Mouse (Mus musculus) lung, postnatal 14 days (tissue): ENCODE measurements around the gene Tmprss4.
A peak's percentile ranks its signal among the peaks of the same experiment; 100 is the strongest.

Experiments used
- DNase-seq: peaks from one replicate; pipeline ENCODE4 v3.0.0; 2021

The Tmprss4 gene

DNA sequence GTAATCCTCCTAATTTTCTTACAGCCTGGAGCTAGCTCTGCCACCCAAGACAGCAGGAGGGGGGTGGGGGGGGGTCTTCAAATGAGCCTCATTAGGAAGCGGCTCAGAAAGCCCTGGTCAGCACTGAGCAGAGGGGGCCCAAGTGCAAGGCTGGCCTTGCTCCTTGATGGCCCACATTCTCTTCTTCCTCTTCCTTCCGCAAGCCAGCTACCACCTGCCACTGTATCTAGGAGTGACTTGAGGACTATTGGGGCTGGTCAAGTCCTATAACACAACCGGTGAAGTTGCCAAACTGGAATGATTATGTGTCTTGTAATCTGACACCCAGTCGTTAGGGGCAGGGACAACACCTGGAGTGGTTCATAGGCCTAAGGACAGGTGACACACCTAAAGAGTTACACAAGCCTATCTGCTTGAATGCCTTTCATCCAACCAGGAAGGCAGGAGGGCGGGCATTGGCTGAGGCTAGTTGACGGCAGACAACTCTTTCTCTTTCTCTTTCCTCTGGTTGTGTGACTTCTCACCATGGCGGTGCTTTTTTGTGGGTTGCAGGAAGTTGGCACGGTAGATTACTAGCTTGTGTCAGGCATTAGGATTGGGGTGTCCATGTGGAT is at the start of gene Tmprss4:
Gene Tmprss4 (minus strand): TSS at position 296 of the 614 bp plus-strand sequence.
- DNase-seq, result peak; percentile 35

DNA sequence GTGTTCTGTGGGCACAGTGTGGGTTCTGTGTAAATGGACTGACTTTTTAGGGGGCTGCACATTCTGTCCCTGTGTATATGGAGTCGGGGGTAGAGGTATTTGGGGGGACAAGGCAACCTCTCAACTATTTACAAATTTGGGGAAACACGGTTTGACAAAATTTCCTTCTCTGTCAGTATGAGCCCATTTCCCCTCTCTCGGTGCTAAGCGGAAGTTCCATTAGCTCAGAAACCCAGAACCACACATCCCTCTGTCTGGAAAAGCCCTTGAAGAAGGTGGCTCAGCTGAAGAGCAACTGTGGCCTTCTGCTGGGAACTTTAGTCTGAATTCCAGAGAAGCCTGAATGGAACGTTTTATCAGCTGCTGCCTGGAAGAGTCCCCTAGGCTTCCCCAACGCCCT is 48.5 kb upstream of the Tmprss4 start:
- DNase-seq, result no peak

DNA sequence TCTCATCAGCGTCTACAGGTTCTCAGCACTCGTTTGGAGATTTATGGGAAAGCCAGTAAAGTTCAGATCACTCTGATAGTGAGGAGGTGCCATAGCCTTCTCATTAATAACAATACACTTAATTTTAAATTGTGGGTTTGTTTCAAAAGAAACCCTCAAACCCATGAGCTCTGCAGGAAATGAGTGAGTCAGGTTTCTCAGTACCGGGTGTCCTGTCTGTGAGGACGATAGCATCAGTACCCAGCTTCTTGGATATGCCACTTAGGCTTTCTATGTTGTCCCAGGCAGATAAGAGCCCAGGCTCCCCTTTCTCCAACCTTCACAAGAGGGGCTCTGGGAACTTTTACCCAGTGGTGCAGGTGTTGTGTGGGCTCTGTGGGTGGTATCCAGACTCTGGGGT is 48.1 kb upstream of the Tmprss4 start:
- no peak for DNase-seq

DNA sequence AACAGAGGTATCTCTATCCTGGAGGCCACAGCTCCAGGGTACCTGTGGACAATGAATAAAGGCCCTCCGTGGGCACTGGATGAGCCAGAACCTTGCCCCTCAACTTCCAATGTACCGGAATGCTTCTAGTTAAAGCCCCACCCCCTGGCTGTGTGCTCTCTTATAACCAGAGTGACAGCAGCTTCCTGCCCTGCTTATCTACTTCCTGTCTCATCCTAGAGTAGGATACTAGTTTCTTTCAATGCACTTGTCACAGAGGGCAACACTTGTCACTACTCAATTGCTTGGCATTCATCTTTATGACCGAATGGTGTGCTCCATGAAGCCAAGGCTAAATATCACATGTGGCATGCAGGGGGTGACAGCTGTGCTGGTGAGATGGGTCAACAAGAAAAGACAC is 47.4 kb upstream of the Tmprss4 start:
- DNase-seq, result no peak

DNA sequence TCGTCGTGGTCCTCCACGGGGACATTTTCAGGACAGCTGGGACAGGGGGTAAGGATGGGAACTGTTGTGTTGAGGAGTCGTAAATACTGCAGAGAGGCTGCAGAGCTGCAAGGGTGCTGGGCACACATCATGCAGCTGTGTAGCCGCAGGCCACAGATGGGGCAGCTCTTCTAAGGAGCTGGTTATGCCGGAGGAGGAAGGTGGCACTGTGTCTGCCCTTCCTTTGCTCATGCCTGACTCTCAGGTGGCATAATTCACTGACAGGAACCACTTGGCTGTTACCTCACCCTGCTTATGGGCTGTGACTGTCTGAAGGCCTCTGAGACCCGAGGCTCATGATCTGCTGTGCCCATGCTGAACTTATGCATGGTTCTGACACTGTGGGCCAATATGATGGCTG is 46.4 kb upstream of the Tmprss4 start:
- DNase-seq, result no peak

DNA sequence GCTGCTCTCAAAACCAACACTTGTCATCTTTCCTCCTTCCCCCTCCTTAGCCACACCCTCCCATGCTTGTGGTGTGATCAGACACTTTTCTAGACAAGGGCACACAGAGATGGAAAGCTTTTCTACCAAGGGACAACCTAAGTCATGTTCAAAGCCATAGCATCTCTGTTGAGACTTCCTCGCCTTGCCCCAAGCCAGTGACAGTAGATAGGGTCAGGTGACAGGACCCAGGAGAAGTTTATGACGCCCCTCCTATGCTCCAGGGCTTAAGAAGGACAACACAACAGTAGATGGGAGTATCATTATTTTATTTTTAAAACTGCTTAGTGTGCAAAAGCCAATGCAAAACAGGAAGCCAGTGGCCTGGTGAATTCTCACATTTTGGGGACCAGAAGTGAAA is 43.6 kb upstream of the Tmprss4 start:
- no peak for DNase-seq

DNA sequence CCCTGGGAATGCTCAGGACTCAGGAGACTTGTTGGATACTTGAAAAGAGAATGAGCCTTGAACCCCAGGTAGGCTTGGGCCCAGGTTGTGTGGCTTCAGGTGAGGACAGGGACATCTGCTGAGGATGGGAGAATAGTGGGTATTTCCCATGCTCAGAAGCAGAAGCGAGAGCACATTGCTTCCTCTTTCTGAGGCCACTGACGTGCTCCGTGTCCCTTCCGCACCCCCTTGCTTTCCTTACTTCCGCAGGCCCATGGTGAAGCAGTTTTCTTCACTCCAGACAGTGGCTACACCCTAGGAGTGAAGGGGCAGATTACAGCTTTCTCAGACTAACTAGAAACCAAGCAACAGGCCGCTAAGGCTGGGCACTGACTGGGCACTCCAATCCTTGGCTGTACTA is 42.2 kb upstream of the Tmprss4 start:
- peak; percentile 18 for DNase-seq

DNA sequence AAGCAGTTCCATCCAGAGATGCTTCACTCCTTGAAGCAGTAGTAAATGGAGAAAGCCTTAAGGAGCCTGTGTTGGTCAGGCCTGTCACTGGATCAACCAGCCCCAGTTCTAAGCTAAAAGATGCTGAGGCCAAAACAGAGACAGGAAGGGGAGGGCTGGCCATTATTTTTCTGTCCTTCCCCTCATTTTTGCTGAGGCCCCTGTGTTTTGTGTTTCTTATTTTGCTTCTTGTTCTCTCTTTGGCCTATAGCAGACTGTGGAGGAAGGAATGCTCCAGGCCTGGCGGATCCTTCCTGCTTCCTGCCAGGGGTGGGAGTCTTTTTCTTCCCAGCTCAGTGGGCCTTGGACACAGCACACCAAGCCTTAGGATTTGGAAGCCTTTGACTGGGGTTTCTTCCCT is 41.5 kb upstream of the Tmprss4 start:
- no peak for DNase-seq

DNA sequence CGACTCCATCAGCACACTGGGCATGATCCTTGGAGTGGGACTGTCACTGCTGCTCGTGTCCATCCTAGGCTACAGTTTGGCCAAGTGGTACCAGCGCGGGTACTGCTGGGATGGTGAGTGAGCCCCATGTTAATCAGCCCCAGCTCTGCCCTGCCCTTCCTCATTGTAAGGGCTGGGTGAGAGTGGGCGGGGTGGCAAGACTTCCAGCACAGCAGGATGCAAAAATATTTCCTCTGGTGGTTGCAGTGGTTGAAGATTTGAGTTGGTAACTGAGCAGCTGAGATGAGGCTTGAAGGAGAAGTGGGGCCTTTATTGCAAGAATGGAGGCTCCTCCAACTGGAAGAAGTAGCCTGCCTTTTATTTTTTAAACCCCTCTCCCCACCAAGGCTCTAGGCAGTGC is 37.5 kb upstream of the Tmprss4 start:
- DNase-seq, result peak; percentile 21

DNA sequence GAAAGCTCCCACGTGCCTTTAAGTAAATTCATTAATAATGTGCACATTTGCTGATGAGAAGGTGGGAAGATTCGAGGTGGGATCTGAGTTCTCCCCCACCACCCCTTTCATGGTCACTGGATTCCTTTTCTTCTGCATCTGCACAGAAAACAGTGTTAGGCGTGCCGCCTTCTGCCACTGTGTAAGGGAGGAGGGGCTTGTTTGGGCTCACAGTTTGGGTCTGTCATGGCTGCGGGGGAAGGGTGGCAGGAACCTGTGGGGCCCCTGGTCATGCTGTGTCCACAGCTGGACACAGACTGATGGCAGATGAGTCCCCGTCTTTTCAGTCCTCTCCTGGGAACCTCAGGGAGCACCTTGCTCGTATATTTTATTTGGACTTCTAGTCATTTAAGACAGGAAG is 32.9 kb upstream of the Tmprss4 start:
- DNase-seq, result no peak

DNA sequence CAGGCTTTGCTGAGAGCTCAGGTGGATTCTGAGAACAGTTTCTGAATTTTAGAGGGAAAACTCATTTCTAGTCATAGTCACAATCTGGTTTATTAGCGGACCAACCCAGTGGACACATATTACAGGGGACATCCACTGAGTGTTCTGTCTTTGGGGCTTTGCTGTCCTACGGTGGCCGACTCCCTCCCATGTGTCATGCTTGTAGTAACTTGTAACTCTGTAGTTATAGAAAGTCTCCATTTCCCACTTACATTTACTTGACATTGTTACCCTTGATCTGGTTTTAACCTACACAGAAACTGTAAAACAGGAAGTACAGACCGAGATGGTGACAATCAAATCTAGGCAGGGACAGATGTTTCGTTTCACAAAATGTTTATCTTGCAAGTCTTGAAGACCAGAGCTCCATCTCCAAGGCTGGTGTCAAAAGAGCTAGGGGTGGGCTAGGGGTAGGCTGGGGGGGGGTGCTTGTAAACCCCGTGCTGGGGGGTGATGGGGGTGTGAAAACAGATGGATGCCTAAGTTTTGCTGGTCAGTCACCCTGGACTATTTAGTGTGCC is 31.9 kb upstream of the Tmprss4 start:
- DNase-seq, result no peak

DNA sequence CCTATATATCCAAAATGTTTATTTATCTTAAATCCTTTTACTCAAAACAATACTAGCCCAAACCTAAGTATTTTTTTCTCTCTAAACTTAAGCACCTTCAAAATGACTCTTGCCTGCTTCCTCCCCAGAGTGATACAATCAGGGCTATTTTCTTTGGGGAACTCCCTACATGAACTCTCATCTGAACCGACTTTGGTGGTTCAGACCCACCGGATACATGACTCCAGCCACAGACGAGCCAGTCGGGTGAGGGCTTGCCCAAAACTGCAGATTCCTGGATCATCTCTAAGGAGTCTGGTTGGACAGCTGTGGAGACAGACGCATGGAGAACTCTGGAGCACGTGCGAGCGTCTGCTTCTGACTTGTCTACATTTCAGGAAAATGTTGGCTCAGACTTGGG is 25.5 kb upstream of the Tmprss4 start:
- no peak for DNase-seq

DNA sequence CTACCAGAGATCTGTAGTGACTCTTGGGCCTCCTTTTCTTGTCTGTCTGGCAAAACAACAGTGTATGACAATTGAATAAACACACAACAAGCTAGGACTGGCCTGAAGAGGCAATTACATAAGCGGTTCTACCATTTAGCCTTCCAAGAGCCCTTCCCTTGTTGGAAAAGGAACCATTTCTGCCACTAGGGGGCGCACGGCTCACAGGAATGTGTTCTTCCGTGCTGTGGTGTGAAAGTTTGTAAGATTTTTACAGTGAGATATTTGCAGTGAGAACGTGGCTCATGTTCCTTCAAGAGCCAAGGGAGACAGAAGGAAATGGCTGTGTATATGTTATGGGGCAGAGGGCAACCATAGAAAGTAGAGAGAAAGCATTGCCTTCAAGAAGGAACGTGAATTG is 17.7 kb upstream of the Tmprss4 start:
- peak; percentile 97 for DNase-seq

DNA sequence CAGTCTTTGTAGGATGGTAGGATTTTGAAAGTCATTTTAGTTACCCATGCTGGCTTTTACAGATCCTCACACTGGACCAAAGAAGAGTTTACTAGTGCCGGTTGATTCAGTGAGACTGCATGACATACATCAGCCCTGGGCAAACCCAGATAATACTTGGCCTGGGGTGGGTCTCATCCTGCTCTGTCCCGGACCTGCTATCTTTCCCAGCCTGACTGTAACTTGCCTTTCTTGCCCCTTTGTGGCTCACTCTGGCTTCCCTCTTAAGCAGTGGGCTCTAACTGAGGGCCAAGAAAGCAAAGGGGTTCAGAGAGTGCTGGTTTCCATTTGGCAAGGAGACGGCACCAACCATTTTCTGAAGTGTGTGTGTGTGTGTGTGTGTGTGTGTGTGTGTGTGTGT is 15.8 kb upstream of the Tmprss4 start:
- DNase-seq, result no peak

DNA sequence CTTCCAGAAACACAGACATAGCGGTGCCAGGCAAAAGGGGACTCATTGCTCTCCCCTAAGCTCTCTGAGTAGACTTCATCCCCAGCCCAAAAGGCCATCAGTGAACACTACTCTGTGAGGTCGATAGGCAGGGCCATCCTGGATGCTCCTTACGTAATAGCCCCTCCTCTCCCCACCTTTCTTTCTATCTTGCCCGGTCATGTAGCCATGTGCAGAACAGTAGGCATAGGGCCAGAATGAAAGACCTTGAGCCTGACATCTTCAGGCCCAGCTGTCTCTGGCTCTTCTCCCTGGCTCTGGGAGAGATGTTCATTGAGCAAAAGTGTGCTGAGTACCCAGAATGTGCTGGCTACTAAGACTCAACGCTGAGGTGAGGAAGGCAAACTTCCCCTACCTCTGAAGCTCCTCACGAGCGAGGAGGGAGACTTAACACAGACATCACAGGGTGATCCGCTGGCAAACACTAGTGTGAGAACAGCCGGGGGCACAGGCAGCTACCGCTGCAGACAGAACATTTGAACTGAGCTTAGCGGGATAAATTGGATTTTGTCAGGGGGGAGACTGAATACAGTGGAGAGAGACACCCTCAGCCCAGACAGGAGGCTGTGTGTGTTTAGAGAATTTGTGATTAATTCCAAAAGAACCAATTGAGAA is 11.8 kb upstream of the Tmprss4 start:
- DNase-seq, result no peak

DNA sequence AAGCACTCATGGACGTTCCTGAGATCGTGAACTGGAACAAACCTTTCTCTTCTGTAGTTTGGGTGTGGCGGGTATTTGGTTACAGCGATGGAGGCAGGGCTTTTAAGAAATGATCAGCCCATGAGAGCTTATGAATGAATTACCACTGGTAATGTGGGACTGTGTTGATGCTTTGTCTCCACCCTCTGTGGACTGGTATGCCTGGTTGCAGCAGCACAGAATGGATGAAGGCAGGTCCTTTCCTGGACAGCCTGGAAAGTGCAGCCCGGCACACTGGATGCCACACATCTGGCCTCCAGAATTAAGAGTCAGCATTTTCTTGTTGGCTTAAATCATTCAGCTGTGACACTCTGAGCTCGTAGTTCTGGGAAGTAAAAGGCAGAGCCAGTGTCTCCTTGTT is 8.1 kb upstream of the Tmprss4 start:
- DNase-seq, result no peak

DNA sequence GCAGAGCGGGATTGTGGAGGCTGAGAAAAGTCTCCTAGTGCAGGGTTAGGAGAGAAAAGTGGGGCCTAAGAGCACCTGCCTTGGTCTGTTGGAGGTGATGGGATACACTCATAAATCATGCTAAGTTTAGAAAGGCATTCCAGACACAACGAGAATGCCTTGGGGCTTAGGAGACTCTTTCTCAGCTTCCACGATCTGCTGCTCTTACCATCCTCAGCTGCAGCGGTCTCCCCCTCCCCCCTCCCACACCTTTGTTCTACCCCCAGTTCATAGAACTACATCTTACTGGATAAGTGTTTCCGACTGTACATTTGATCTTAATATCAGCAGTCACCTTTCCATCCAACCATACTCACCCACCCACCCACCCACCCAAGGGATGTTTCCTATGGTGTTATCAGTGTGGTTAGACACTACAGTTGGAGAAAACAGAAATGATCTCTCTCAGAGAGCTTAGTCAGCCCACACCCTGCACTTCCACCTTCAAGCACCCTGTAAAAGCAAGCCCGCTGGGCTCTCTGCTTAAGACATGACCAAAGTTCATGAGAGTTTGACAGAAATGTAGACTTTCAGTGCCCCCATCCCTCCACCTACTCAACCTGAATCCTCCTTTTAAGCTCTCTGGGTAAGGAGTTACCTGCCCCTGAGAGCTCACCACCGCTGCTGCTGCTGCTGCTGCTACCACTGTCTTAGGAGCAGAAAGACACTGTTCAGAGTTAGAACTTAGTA is 3.3 kb upstream of the Tmprss4 start:
- no peak for DNase-seq

DNA sequence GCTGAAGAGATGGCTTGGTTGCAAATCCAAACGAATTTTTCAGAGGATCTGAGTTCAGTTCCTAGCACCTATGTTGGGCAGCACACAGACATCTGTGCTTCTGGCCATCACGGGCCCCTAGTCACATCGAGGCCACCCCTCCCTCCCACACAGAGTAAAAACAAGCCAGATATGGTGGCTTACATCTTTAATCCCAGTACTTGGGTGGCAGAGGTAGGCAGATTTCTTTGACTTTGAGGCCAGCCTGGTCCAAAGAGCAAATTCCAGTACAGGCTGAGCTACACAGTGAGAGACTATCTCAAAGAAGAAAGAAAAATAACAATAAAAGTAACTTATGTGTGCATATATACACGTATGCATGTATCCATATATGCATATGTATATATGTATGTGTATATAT is 2.2 kb upstream of the Tmprss4 start:
- DNase-seq, result no peak

DNA sequence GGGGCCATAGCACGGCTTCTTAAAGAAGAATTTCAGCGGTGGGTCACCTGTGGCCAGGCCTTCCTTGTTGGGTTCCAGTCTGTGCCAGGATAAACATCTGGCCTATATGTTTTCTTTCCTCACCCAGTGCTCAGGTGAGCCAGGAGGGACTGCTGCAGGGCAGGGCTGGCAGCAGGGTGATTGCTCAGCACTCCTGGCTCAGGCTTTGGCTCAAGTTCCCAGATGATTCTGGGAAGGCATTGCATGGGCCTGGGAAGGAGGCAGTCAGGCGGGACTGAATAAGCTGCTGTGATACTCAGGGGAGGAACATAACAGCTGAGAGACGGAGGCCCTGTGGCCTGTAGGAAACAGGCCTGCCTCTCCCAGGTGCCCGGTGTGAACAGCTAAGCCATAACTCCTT is 1.3 kb upstream of the Tmprss4 start:
- DNase-seq, result no peak

DNA sequence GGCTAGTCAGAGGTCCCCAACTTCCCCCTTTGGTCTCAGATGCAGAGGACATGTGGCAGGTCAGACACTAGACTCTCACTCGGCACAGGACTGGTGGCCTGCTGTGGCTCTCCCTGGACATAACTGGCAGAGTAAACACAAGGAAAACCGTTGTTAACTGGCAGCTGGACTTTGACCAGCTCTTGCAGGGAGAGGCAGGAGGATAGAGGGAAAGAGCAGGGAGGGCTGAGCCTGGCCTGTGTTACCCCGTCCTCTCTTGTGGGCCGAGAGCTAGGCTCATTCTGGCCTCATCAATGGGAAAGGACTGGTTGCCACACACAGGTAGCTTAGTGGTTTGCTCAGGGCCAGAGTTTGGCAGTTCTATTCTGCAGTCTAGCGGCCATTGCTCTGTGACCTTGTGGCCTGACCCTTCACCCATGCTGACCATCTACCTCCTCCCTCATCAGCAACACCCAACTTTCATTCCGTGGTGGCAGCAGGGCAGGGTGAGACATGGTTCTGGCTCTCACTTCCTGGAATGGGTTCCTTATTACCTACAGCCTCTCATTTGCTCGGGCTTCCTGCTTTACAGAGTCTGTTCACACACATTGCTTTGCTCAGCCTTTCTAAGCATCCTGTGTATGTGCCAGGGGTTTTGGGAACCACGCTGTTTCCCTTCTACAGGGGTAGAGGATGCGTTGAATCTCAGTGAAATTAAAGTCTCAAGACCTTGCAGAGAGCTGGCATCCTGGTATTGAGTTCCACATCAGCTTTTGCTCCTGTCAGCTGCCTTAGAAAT is 1.7 kb downstream of the Tmprss4 start:
- no peak for DNase-seq

DNA sequence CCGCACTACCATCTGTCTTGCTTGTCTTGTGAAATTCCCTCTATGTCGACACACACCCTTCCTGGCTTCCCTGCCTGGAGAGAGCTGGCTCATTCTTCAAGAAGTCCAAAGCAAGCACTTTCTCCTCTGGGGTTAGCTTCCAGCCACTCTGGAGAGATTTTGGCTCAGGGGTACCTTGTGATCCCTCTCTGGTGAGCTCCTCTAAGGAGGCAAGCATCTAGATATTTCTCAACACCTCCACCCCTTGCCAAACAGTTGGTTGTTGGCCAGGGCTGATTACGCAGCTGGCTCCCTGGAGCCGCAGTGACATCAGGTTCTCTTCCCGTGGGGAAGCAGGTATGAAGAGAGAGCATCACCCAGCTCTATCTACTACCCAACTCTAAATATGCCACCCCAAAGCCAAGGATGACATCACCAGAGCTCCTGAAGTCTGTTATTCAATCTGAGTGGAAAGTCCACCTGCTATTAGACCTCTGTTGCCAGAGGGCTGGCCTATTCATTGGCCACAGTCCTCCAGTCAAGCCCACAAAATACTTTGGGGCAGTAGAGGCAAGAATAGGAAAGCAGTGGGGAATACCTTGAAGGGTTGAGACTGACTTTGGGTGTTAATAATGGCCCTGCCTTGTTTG is 2.5 kb downstream of the Tmprss4 start:
- DNase-seq, result peak; percentile 54

DNA sequence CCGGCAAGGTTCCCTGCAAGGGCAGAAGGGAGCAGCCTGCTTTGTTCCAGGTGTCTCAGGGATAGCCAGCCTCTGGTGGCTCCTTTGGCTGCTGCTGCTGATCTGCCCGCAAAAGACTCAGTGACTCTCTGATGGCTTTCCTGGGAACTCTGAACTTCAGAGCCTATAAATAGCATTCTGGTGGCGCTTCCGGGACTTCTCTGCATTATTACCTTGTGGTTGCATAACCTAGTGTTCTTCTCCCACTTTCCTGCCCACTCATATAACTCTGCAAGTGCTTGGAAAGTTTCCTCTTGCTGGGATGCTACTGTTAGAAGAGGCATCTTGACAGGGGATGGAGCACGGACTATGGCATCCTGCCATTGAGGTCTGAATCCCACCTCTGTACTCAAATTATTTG is 6.3 kb downstream of the Tmprss4 start:
- DNase-seq, result no peak
